Mouse (Mus musculus): ENCODE data around the gene Olfr766-ps1. TPM values are rescaled to one million over a fixed set of nuclear protein-coding genes. Genes with fewer than 3 reads are reported as not detected.

Gene Olfr766-ps1
- not detected for polyA plus RNA-seq (2017; shearing (Covaris generic))

GRCm38 (mm10) chr10:129068877-129069276 lies at the start of gene Olfr766-ps1:
Gene Olfr766-ps1, minus strand, starts transcription at chr10:129068977.

DNA sequence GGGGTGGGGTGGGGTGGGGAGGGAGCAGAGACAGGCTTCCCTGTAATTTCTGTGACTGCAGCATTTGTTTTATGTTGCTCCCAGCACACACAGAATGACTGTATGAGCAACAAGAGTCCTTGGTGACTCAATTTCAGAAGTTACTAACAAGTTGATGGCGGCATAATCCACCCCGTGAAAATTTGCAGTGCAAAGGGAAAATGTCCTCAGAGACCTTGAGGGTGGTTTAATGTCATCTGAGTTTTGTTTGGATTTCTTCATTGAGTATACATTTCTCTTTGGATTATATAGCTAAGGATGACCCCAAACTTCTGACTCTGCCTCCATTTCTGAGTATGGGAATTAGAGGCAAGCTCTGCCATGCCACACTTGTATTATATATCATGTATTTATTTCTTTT lies 49.0 kb upstream of the Olfr766-ps1 start, which contains the start of gene Olfr769:
Gene Olfr769 (minus strand): TSS at position 101 of the 400 bp plus-strand sequence.

GRCm38 (mm10) chr10:129099275-129099674 lies 30.5 kb upstream of the Olfr766-ps1 start, which contains the start of gene Olfr768:
Gene Olfr768, minus strand, starts transcription at chr10:129099375.

DNA sequence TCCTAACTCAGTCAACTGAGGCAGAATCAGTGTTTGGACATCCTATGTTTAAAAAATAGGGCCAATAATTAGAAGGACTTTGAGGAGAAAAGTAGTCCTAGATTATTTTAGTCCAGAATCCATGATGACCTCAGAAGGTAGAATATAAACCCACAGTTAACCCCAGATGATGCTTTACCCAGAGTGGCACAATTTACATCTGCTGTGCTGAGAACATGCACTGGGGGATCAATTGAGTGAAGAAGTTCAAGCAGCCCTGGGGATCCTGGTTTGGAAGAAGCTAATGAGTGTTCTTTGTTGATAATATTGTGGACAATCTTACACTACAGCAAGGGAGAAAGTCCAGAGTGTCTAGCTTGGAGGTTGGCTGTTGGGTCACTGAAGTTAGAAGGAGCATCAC lies 14.0 kb upstream of the Olfr766-ps1 start, which contains the start of gene Olfr767:
Gene Olfr767 (minus strand): TSS at position 101 of the 400 bp plus-strand sequence.

GRCm38 (mm10) chr10:129049898-129050297 lies 18.9 kb downstream of the Olfr766-ps1 start, which contains the start of gene Olfr765:
Gene Olfr765, minus strand, starts transcription at chr10:129049998.

GRCm38 (mm10) chr10:129039796-129040195 lies 29.0 kb downstream of the Olfr766-ps1 start, which contains the start of gene Olfr764-ps1:
Gene Olfr764-ps1, minus strand, starts transcription at chr10:129039896.

Other genes starting within 250 kb of the Olfr766-ps1 start
- gene Ormdl2, start 247.3 kb downstream of the Olfr766-ps1 start, polyA plus RNA-seq (2017; shearing (Covaris generic)): 77.1 TPM
- gene Gdf11, start 177.3 kb downstream of the Olfr766-ps1 start, polyA plus RNA-seq (2017; shearing (Covaris generic)): 0.88 TPM
- 0.20 TPM for gene Cd63, start 168.0 kb downstream of the Olfr766-ps1 start, polyA plus RNA-seq (2017; shearing (Covaris generic))
- gene Rdh5, start 146.1 kb downstream of the Olfr766-ps1 start, polyA plus RNA-seq (2017; shearing (Covaris generic)): 13.5 TPM
- gene Bloc1s1, start 144.9 kb downstream of the Olfr766-ps1 start, polyA plus RNA-seq (2017; shearing (Covaris generic)): 185 TPM
- gene Itga7, start 135.2 kb downstream of the Olfr766-ps1 start, polyA plus RNA-seq (2017; shearing (Covaris generic)): 10.1 TPM
- gene Mettl7b, start 108.0 kb downstream of the Olfr766-ps1 start, polyA plus RNA-seq (2017; shearing (Covaris generic)): not detected
- not detected for gene Olfr9, start 79.5 kb downstream of the Olfr766-ps1 start, polyA plus RNA-seq (2017; shearing (Covaris generic))
- gene Olfr763, start 58.2 kb downstream of the Olfr766-ps1 start, polyA plus RNA-seq (2017; shearing (Covaris generic)): not detected
- not detected for gene Olfr764-ps1, start 29.1 kb downstream of the Olfr766-ps1 start, polyA plus RNA-seq (2017; shearing (Covaris generic))
- gene Olfr765, start 19.0 kb downstream of the Olfr766-ps1 start, polyA plus RNA-seq (2017; shearing (Covaris generic)): not detected
- not detected for gene Olfr767, start 13.9 kb upstream of the Olfr766-ps1 start, polyA plus RNA-seq (2017; shearing (Covaris generic))
- gene Olfr768, start 30.4 kb upstream of the Olfr766-ps1 start, polyA plus RNA-seq (2017; shearing (Covaris generic)): not detected
- not detected for gene Olfr769, start 48.9 kb upstream of the Olfr766-ps1 start, polyA plus RNA-seq (2017; shearing (Covaris generic))
- gene Olfr770, start 70.0 kb upstream of the Olfr766-ps1 start, polyA plus RNA-seq (2017; shearing (Covaris generic)): not detected
- gene Olfr771, start 95.8 kb upstream of the Olfr766-ps1 start, polyA plus RNA-seq (2017; shearing (Covaris generic)): not detected
- not detected for gene Olfr772, start 108.9 kb upstream of the Olfr766-ps1 start, polyA plus RNA-seq (2017; shearing (Covaris generic))
- gene Olfr773, start 118.4 kb upstream of the Olfr766-ps1 start, polyA plus RNA-seq (2017; shearing (Covaris generic)): not detected
- gene Olfr774, start 167.2 kb upstream of the Olfr766-ps1 start, polyA plus RNA-seq (2017; shearing (Covaris generic)): not detected
- gene Olfr775, start 179.4 kb upstream of the Olfr766-ps1 start, polyA plus RNA-seq (2017; shearing (Covaris generic)): not detected
- not detected for gene Olfr776, start 190.2 kb upstream of the Olfr766-ps1 start, polyA plus RNA-seq (2017; shearing (Covaris generic))
- gene Olfr777, start 202.5 kb upstream of the Olfr766-ps1 start, polyA plus RNA-seq (2017; shearing (Covaris generic)): not detected
- gene Olfr780, start 249.1 kb upstream of the Olfr766-ps1 start, polyA plus RNA-seq (2017; shearing (Covaris generic)): not detected

Measured in activated CD4-positive, CD25-positive, alpha-beta regulatory T cell, adult 9 weeks (primary cell).